Mouse (Mus musculus) forebrain, embryonic 13.5 days (tissue): ENCODE results near the gene Polr2b. TPM values are rescaled to one million over a fixed set of nuclear protein-coding genes. Genes with fewer than 3 reads are reported as not detected.

Experiments
- ATAC-seq: fragments of 200-750 bp; cut with Nextera tagmentation; 2 replicates; pipeline ENCODE4 v1.8.0; 2017
- H3K27ac ChIP-seq: fragments of 300-500 bp; sonication (generic); 2 replicates; pipeline ENCODE4 v1.5.1; 2015; ENCODE audit warnings: inconsistent platforms, mild to moderate bottlenecking, moderate library complexity
- H3K27me3 ChIP-seq: fragments of 300-500 bp; sonication (generic); 2 replicates; pipeline ENCODE4 v1.6.1; 2015; ENCODE audit warnings: mild to moderate bottlenecking, inconsistent platforms
- H3K36me3 ChIP-seq: fragments of 300-500 bp; sonication (generic); 2 replicates; pipeline ENCODE4 v1.6.1; 2015; ENCODE audit warnings: mild to moderate bottlenecking, inconsistent platforms; ENCODE audit not compliant: poor library complexity, severe bottlenecking
- H3K4me1 ChIP-seq: fragments of 300-500 bp; sonication (generic); 2 replicates; pipeline ENCODE4 v1.6.1; 2015; ENCODE audit warnings: inconsistent platforms
- H3K4me2 ChIP-seq: fragments of 300-500 bp; sonication (generic); 2 replicates; pipeline ENCODE4 v1.6.1; 2015; ENCODE audit warnings: inconsistent platforms, mild to moderate bottlenecking, moderate library complexity
- H3K4me3 ChIP-seq: fragments of 300-500 bp; sonication (generic); 2 replicates; pipeline ENCODE4 v1.5.1; 2015; ENCODE audit warnings: mild to moderate bottlenecking, inconsistent platforms
- H3K9ac ChIP-seq: fragments of 300-500 bp; sonication (generic); 2 replicates; pipeline ENCODE4 v1.6.1; 2015; ENCODE audit warnings: mild to moderate bottlenecking, inconsistent platforms
- H3K9me3 ChIP-seq: fragments of 300-500 bp; sonication (generic); replicated peaks from 2 replicates; pipeline ENCODE4 v1.6.1; 2016; ENCODE audit warnings: inconsistent platforms
- WGBS: fragments of 180-500 bp; shearing (Covaris S2); methylation state at CpG from one replicate; pipeline ENCODE4 v1.1.7; 2015; 5-methylcytosine and 5-hydroxymethylcytosine counted together
- polyA plus RNA-seq: library from polyadenylated mRNA; unstranded; fragments of >200 nt; fragmentation: Nextera tagmentation; extraction: Ambion mirVana; gene quantifications from 2 replicates; pipeline ENCODE4 v1.2.1, GENCODE M21; 2015

The Polr2b gene
- polyA plus RNA-seq, 1 experiment from 2014 or later = 82.5 TPM

GRCm38 (mm10) chr5:77355307-77356265 is 45.6 kb downstream of the Polr2b start:
- Histone ChIP-seq H3K27ac (no peak overlapping the region), H3K36me3 (peaks cover 2% of the 10 kb centered on the region; the same call in 1 of the 2 replicates), H3K4me2 (no peak overlapping the region), H3K9me3 (no peaks in the 10 kb centered on the region), H3K4me1 (peaks cover 21% of the 10 kb centered on the region), H3K4me3 (no peak overlapping the region), H3K27me3 (peaks cover 11% of the 10 kb centered on the region; the same call in 1 of the 2 replicates), H3K9ac (no peak overlapping the region)
- ATAC-seq = no peak
- 82% methylated on average over 19 of the region's 19 CpGs for WGBS

- WGBS = 17% methylated on average over 22 of the region's 22 CpGs
- Histone ChIP-seq H3K36me3 (no peaks in the 10 kb centered on the region), H3K4me1 (peaks cover 21% of the 10 kb centered on the region), H3K9ac (peak overlapping the region; percentile 49), H3K27ac (no peak overlapping the region), H3K4me2 (peak overlapping the region; percentile 57), H3K27me3 (peaks cover 11% of the 10 kb centered on the region; the same call in 1 of the 2 replicates), H3K4me3 (peak overlapping the region; percentile 32), H3K9me3 (no peaks in the 10 kb centered on the region)
- peak; percentile 58; the same call in 1 of the 2 replicates for ATAC-seq
Measured at GRCm38 (mm10) chr5:77357405-77358149, 47.6 kb downstream of the Polr2b start.

- H3K4me2 ChIP-seq = peak overlapping the region; percentile 57
- no peak overlapping the region for H3K27ac ChIP-seq
- WGBS = 6% methylated on average over 10 of the region's 10 CpGs
- H3K4me3 ChIP-seq = peak overlapping the region; percentile 32
- peaks cover 11% of the 10 kb centered on the region; the same call in 1 of the 2 replicates for H3K27me3 ChIP-seq
- peak; percentile 42 for ATAC-seq
- peak overlapping the region; percentile 49 for H3K9ac ChIP-seq
- H3K4me1 ChIP-seq = peaks cover 21% of the 10 kb centered on the region
- H3K36me3 ChIP-seq = no peaks in the 10 kb centered on the region
- no peaks in the 10 kb centered on the region for H3K9me3 ChIP-seq
Measured at GRCm38 (mm10) chr5:77358347-77358746, 48.4 kb downstream of the Polr2b start.

GRCm38 (mm10) chr5:77359971-77360370 is 50.0 kb downstream of the Polr2b start:
- 80% methylated on average over 4 of the region's 4 CpGs for WGBS

GRCm38 (mm10) chr5:77361006-77361405 is 51.1 kb downstream of the Polr2b start:
- Histone ChIP-seq H3K4me3 (no peak overlapping the region), H3K27me3 (peaks cover 4% of the 10 kb centered on the region; the same call in 1 of the 2 replicates), H3K9me3 (no peaks in the 10 kb centered on the region), H3K36me3 (no peaks in the 10 kb centered on the region), H3K4me2 (no peak overlapping the region), H3K4me1 (peaks cover 14% of the 10 kb centered on the region), H3K27ac (no peak overlapping the region), H3K9ac (no peak overlapping the region)
- WGBS = 82% methylated on average over 4 of the region's 4 CpGs
- no peak for ATAC-seq

More at GRCm38 (mm10) chr5:77359971-77360370, 50.0 kb downstream of the Polr2b start:
- H3K9ac ChIP-seq = no peak overlapping the region
- H3K27me3 ChIP-seq = peaks cover 9% of the 10 kb centered on the region; the same call in 1 of the 2 replicates
- peaks cover 14% of the 10 kb centered on the region for H3K4me1 ChIP-seq
- no peak overlapping the region for H3K27ac ChIP-seq
- H3K4me2 ChIP-seq = no peak overlapping the region
- no peaks in the 10 kb centered on the region for H3K36me3 ChIP-seq
- ATAC-seq = no peak
- no peaks in the 10 kb centered on the region for H3K9me3 ChIP-seq
- H3K4me3 ChIP-seq = no peak overlapping the region

- Histone ChIP-seq H3K9ac (no peak overlapping the region), H3K4me1 (peaks cover 14% of the 10 kb centered on the region), H3K9me3 (no peaks in the 10 kb centered on the region), H3K4me2 (no peak overlapping the region), H3K27ac (no peak overlapping the region), H3K4me3 (no peak overlapping the region), H3K36me3 (no peaks in the 10 kb centered on the region), H3K27me3 (no peaks in the 10 kb centered on the region)
- ATAC-seq = no peak
- 68% methylated on average over 3 of the region's 3 CpGs for WGBS
Measured at GRCm38 (mm10) chr5:77362120-77362519, 52.2 kb downstream of the Polr2b start.

GRCm38 (mm10) chr5:77363650-77364049 is 53.7 kb downstream of the Polr2b start:
- no peak for ATAC-seq
- Histone ChIP-seq H3K27me3 (no peaks in the 10 kb centered on the region), H3K4me1 (peaks cover 11% of the 10 kb centered on the region; the same call in 1 of the 2 replicates), H3K9ac (no peak overlapping the region), H3K9me3 (no peaks in the 10 kb centered on the region), H3K4me2 (no peak overlapping the region), H3K4me3 (no peak overlapping the region), H3K36me3 (no peaks in the 10 kb centered on the region), H3K27ac (no peak overlapping the region)
- WGBS = 85% methylated on average over 6 of the region's 6 CpGs

- Histone ChIP-seq H3K36me3 (no peaks in the 10 kb centered on the region), H3K4me1 (peaks cover 10% of the 10 kb centered on the region; the same call in 1 of the 2 replicates), H3K27me3 (no peaks in the 10 kb centered on the region), H3K9ac (no peak overlapping the region), H3K4me3 (no peak overlapping the region), H3K27ac (no peak overlapping the region), H3K4me2 (no peak overlapping the region), H3K9me3 (no peaks in the 10 kb centered on the region)
- ATAC-seq = no peak
- WGBS = 92% methylated on average over 3 of the region's 3 CpGs
Measured at GRCm38 (mm10) chr5:77364443-77365038, 54.6 kb downstream of the Polr2b start.

- no peak overlapping the region for H3K4me3 ChIP-seq
- peaks cover 10% of the 10 kb centered on the region; the same call in 1 of the 2 replicates for H3K4me1 ChIP-seq
- no peak for ATAC-seq
- 79% methylated on average over 8 of the region's 8 CpGs for WGBS
- no peak overlapping the region for H3K9ac ChIP-seq
- H3K27ac ChIP-seq = no peak overlapping the region
- H3K36me3 ChIP-seq = no peaks in the 10 kb centered on the region
- no peaks in the 10 kb centered on the region for H3K9me3 ChIP-seq
- H3K27me3 ChIP-seq = no peaks in the 10 kb centered on the region
- no peak overlapping the region for H3K4me2 ChIP-seq
Measured at GRCm38 (mm10) chr5:77366313-77366712, 56.4 kb downstream of the Polr2b start.

- Histone ChIP-seq H3K9me3 (no peaks in the 10 kb centered on the region), H3K4me1 (peaks cover 10% of the 10 kb centered on the region; the same call in 1 of the 2 replicates), H3K27ac (no peak overlapping the region), H3K4me3 (no peak overlapping the region), H3K4me2 (no peak overlapping the region), H3K27me3 (no peaks in the 10 kb centered on the region), H3K36me3 (no peaks in the 10 kb centered on the region), H3K9ac (no peak overlapping the region)
- WGBS = 94% methylated on average over 1 of the region's 1 CpGs
- ATAC-seq = no peak
Measured at GRCm38 (mm10) chr5:77367145-77367544, 57.2 kb downstream of the Polr2b start.

- no peak overlapping the region for H3K4me2 ChIP-seq
- no peak overlapping the region for H3K9ac ChIP-seq
- H3K36me3 ChIP-seq = no peaks in the 10 kb centered on the region
- H3K4me1 ChIP-seq = peaks cover 10% of the 10 kb centered on the region; the same call in 1 of the 2 replicates
- no peak for ATAC-seq
- 57% methylated on average over 12 of the region's 12 CpGs for WGBS
- H3K4me3 ChIP-seq = no peak overlapping the region
- no peaks in the 10 kb centered on the region for H3K27me3 ChIP-seq
- no peaks in the 10 kb centered on the region for H3K9me3 ChIP-seq
- H3K27ac ChIP-seq = no peak overlapping the region
Measured at GRCm38 (mm10) chr5:77367682-77368081, 57.7 kb downstream of the Polr2b start.
